Mouse (Mus musculus) adrenal gland, postnatal 4 days (tissue): Measurements from ENCODE around the gene Col8a2. TPM values are rescaled to one million over a fixed set of nuclear protein-coding genes. Genes with fewer than 3 reads are reported as not detected.

Source experiments
- DNase-seq, 2 experiments: peaks; one replicate each; pipeline ENCODE4 v3.0.0; 2021 to 2022; ENCODE audit warnings: low spot score in 2 of 2, mixed read lengths in 2 of 2
- total RNA-seq, 2 experiments: library from RNA; stranded (reverse); gene quantifications; 2 replicates each; pipeline ENCODE4 v1.2.3; 2021

Col8a2 gene
- total RNA-seq, 2 experiments from 2014 or later: 9.3 to 12.8 TPM

DNA sequence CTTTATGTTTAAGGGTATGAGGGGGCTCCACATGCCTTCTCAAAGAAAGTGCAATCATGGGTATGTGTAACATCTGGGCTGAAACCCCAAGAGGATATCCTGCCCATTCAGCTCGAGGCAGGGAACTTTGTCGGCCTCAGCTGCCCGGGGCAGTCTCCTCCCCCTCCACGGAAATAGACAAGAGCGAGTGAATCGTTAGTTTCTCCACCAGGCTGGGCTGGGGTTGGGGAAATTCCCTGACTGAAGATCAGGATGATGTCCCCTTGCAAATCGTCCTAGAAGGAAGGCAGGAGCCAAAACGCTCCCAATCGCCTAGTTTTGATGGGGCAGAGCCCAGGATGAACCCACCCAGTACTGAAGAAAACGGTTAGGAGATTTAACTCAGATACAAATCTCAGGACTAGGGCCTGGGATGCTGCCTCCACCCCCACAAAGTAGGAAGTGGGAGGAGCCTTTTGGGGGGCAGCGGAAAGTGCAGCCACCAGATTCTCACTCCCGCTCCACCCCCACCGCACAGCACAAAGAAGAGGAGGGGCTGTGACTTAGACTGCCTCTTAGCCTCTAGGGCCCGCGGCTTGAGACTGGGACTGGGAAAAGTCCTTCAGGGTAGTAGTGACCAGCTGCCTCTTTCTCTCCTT, 27.0 kb upstream of the Col8a2 start:
- peak in 1 of 2 experiments; percentile 50 for DNase-seq

DNA sequence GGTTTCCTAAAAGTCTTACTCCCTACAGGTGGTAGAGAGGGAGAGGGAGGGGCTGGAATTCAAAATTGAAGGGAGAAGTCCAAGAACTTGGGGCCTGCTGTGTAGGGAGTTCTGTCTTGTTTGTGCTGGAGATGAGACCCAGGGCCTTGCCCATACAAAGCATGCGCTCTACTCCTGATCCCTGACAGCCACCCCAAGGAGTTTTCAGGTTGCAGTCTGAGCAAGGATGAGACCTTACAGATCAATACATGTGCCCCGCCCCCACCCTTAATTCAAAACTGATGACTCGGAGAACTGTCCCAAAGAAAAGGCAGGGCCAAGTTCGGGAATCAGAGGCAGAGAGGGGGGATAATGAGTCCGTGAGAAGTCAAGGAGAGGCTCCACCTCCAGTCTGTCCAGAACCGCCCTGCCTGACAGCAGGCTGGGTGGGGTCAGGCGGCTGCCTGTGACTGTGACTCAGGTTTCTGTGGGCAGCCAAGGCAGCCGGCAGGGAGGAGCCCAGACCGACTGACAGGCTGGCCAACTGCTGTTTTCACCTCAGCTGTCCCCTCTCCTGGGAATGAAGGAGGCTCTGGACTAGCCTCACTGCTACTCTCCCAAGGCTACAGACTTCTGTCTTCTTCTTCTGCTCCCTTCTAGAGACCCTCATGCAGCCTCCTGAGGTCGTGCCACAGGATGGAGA, 25.9 kb upstream of the Col8a2 start:
- DNase-seq: peak; percentile 39 to 70

DNA sequence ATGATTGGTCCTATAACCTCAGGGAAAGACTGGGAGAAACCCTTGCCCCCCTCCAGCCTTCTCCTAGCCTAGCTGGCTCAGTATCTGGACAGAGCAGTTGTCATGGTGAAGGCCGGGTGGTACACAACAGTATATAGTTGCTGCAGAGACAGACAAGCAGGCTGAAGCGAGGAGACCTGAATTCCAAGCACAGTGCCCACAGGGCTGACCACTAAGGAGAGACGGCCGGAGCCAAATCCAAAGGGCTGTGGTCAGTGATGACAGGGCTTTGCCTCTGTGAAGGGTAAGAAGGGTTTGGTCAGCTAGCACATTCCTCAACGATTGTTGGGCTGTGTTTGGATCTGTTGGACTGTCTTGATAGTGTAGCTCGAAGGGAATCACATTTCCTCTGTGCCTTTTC, 25.3 kb upstream of the Col8a2 start:
- no peak for DNase-seq

DNA sequence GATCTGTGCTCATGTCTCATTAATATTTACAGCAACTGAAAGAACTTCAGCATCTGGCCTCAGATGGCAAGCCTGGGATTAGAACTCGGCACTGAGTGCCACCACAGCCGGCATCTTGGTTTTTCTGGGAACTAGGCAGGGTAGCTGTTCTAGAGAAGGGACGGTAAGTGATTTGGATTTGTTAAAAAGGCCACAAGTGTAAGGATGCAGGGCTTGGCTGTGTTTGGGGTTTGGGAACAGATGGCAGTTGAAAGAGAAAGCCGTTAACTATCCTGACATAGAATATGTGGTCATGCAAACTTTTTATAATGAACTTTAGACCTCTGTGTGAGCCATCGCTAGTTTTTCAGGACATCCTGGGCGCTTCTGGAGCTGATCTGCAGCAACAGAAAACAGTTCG, 24.9 kb upstream of the Col8a2 start:
- no peak for DNase-seq

DNA sequence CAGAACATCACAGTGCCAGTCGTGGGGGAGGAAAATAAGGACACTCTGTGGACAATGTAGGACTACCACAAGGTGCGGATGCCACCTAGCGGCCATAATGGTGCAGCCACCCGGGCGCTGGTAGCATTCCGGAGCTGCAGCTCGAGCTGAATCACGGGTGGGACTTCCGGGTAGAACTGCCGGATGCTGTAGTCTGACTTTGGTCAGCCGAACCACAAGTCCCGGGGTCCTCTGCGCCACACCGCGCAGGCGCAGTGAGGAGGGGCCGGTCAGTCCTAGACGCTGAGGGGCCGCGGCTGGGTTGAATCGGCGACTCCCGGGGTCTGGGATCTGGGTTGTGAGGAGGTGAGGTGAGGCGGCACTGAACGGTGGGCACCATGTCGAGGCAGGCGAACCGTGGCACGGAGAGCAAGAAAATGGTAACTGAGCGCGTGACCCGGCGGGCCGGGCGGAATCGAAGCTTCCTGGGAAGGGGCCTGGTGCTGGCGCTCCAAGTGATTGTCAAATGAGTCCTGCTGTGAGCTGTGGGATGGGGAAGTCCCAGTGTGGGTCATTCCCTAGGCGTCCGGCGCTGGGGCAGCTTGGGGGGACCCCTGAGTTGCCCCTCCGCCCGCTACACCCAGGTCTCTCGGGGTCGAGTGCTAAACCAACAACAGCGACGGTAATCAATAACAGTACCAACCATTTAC, 24.3 kb upstream of the Col8a2 start, which contains the start of gene Trappc3:
TSS of gene Trappc3 (plus strand) at position 207 of the 689 bp plus-strand sequence.
- DNase-seq: peak; percentile 97 to 99

DNA sequence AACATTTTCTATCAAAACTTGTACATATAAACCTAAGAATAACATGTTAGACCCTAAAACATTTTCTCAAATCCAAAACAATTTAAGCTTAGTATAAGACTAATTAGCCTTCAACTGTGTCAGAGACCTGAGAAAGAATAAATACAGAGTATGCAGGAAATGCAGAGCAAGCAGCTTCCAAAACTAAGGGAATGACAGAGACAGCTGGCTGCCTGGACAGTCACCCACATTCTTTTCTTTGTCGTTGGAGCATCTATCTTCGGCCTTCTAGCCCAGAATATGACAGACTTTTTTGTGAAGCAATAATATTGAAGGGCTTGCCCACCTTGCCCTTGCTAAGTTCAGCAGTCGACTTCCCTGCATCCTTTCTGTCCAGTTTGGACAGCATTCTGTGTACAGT, 17.3 kb upstream of the Col8a2 start:
- DNase-seq: no peak

DNA sequence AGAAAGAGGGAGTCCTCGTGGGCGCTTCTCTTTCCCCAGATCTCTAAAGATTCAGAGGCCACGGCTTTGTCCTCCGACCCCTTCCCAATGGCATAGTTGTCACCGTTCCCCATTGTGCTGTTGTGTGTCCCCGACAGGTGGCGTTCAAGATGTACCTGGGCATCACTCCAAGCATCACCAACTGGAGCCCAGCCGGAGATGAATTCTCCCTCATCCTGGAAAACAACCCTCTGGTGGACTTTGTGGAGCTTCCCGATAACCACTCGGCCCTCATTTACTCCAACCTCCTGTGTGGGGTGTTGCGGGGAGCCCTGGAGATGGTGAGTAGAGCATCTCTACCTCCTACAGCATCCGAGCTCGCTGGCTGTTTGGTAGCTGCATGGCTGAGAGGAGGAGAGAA, 12.8 kb upstream of the Col8a2 start:
- DNase-seq: no peak

DNA sequence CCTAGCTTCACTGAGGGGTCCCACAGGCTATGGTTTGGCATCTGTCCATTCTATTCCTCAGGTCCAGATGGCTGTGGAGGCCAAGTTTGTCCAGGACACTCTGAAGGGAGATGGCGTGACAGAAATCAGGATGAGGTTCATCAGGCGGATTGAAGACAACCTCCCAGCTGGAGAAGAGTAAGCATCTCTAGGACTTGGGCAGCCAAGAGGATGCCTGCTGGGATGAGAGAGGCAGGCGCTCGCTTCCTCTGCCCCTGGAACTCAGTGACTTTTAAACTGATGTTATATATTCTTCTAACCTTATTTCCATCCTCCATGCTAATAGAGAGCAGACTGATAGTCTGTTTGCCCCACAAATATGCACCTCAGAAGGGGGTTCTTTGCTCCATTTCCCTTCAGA, 11.5 kb upstream of the Col8a2 start:
- DNase-seq: no peak

DNA sequence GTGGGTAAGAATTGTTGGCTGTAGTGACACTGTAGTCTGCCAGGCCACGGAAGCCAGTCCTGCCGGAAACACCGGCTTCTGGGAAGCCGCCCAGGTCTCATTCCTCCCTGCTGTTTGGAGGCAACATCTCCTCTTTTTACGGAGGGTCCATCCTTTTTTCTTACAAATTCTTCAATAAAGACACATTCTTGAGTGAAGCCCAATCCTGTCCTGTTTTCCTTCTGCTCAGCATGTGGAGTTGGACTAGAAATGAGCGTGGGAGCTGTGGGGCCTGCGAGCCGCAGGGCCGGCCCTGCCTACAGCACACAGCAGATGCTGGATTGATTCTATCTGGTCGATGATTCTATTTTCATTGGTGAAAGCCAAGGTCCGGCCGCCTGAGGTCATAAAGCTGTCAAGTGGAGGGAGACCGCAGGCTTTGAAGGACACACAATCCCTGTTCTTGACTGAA, 10.9 kb upstream of the Col8a2 start:
- no peak for DNase-seq

DNA sequence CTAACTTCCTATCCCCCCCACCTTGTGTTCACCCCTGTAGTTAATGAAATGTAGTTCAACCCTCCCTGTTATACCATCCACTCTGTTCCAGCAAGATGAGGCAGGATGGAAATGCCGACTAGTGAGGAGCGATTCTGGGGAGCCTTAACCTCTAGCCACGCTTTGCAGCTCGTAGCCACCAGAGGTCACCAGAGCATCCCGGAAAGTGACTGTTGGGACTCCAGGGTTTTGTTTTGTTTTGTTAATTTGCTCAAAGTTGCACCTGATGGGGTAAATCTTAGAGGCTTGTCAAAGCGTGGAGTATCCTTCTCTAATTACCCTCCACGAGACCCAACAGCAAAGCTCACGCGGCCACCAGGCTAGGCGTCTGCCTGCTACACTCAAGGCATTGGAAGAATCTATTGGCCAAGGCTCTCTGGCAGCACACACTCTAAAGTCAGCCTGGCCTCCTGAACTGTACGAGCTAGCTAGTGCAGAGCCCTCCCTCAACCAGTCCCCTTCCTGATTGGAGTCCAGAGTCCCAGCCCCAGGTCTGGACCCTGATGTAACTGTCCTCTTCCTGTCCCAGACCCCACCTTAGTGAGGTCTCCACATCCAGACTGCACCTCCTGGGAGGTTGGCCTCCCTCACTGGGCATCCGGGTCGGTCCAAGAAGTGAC, 8.6 kb upstream of the Col8a2 start:
- DNase-seq: no peak

DNA sequence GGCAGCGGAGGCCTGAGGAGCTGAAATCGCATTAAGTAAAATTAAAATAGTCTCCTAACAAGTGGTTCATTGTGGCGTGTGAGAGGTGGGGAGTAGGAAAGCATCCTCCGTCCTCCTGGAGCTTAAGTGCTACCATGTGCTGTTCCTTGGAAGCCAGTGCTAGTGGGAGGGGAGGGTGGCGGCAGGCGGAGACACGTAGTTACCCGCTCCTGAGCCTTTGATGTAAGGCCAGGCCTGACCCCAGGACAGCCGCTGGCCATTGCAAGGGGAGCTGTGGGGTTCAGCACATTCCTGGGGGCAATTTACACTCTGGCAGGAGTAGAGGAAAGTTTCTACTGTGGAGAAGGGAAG, 8.1 kb upstream of the Col8a2 start:
- no peak for DNase-seq

DNA sequence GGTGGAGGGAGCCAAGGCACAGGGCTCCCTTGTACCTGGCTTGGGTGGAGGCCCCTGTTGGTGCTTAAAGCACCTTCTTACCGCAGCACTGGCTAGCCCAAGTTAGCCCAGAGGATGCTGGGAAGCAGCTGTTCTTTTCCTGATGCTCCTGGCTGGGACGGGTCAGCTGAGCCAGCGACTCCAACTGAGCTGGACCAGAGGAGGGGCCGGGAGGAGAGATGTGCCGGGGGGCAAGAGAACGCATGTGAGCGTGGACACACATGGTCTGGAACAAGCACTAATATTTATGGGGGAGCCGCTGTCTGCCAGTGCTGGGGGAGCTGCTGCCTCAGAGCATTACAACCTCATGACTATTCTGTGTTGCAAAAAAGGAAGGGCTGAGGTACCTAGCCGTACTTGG, 7.6 kb upstream of the Col8a2 start:
- DNase-seq: no peak

DNA sequence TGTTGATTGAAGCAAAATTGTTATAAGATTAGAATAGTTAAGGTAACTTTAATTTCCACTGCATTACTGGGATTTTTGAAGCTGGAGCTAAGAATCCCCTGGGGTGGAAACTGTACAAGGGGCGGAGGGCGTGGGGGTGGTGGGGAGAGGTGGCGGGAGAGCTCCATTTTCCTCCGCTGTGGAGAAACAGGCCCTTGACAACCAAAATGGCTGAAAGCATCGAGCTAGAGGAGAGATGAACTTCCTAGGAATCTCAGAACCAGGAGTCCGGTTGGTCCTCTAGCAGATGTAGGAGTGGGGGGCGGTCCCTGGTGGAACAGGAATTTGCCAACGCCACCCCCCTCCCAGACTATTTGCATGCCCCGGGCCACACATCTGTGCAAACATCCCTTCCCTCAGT, 4.9 kb upstream of the Col8a2 start:
- no peak for DNase-seq

DNA sequence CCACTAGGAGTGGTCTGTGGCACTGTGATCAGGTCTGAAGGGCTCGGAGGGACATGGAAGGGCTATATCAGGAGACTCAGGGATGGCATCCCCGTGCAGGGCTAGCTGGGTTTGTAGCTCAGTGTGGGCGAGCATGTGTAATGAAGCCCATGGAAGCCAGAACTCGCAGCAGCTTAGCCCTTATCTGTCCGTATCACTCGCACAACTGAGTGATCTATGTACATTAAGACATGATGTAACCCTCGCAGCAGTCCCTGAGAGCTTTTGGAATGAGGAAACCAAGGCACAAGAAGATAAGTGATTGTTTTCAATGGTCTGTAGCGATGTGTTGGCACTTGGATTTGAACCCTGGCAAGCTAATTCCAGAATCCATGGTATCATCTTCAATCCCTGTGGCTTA, 3.0 kb upstream of the Col8a2 start:
- no peak for DNase-seq

DNA sequence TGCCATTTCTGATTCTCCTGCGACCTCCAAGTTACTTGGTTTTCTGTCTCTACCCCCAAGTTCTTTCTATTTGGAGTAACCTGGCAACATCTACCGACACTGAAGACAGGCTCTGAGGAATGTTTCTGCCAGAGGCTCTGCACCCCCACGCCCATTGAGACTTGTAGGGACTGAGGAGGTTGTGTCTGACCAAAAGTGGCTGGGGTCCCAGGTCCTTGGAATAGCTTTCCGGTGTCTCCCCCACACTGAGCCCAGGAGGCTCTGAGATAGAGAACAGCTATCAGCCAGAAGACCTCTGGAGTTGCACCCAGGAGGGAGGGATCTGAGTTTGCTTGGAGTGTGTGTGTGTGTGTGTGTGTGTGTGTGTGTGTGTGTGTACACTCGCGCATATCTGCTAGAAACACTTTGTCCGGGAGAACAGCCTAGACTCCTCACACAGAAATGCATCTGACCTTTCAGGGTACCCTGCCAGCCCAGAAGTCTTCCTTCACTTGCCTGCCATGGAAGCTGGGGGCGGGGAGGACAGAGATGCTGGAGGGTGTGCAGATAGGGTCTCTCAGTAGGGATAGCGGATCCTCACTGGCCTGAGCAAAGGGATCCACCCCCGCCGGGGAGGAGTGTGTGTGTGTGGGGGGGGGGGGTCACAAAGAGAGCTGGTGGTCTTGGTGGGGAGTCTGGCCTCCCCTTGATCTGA, 856 bp downstream of the Col8a2 start:
- DNase-seq: no peak

DNA sequence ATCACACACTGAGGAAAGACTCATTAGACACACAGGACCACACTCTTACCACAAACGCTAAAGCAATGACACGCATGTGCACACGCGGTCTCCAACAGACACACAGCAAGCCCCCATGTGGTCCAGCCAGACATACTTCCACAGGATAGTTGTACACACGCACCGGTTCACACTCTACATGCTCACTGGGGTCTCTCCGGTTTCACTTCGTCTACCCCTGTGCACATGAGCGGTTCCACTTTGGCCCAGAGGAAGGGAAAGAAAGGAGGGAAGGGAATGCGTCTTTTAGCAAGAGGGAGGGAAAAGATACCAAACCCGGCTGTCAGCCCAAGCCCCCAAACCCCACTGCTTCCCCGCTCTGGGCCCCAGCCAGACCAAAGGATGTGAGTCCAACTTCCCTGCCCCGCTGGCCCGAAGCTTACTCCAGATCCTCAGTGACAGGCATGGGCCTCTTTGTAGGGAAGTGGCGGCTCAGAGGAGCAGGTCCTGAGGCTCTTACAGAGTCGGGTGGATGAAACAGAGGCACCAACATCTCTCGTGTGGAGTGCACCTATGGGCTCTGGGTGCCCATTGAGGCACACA, 1.6 kb downstream of the Col8a2 start:
- DNase-seq: no peak

DNA sequence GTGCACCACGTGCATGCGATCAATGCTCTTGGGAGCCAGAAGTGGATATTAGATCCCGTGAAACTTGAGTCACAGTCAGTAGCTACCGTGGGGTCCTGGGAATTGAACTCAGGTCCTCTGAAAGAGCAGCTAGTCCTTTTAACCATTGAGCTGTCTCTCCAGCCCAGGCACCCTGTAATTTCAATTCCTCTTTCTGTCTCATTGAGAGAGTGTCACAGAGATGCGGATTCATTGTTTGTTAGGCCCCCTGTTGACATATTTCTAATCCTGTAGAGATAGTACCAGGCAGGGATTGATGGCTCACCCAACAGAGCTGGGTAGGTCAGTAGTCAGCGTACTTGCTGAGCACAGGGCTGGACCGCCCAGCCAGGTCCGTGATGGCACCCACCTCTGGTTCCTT, 3.7 kb downstream of the Col8a2 start:
- DNase-seq: no peak

DNA sequence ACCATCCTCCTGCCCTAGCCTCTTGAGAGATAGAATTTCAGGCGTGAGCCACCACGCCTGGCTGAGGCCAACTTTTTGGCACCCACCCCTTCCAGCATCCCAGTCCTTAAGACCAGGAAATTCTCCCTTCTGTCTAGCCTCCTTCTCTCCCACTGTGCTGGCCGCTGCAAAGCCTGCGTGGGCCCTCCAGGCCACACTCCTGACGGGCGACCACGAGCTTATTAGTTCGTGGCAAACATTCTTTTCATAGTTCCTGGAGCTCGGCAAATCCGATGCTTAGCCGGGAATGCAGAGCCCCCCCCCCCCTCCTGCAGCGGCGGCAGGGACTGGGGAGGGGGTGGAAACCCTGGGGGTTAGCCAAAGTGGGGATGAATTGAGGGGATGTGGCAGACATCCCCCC, 4.6 kb downstream of the Col8a2 start:
- DNase-seq: no peak

DNA sequence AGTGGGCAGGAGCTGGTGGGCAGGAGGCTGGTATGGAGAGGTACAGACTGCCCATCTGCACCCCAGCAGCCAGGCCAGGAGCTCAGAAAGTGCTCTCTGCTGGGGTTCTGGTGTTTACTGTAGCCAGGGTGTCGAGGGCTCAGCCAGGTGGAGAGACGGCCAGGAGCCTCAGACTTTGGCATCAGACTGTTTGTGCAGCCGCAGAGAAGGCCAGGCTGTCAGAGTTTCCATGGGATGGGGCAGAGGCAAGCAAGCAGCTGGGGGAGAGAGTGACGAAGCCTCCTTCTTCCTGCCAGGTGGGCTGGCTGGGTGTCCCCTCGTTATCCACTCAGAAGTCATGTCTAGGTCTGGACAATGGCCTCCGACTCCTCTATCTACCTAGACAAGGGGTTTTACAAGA, 8.6 kb downstream of the Col8a2 start:
- DNase-seq: no peak

DNA sequence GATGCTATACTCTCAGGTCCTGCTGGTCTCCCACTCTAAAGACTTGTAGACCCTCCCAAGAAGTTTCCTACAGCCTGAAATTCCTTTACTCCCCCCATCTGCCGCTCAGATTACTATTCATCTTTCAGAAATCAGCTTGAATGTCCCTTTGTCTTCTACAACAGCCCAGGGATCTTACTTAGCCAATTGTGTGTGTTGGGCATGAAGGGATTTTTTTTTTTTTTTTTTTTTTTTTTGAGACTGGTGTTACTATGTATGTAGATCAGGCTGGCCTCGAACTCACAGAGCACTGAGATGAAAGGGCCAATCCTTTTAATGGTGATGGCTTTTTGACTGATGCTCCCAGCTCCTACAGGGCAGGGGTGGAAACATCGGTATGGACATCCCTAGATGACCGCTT, 9.3 kb downstream of the Col8a2 start:
- DNase-seq: no peak

DNA sequence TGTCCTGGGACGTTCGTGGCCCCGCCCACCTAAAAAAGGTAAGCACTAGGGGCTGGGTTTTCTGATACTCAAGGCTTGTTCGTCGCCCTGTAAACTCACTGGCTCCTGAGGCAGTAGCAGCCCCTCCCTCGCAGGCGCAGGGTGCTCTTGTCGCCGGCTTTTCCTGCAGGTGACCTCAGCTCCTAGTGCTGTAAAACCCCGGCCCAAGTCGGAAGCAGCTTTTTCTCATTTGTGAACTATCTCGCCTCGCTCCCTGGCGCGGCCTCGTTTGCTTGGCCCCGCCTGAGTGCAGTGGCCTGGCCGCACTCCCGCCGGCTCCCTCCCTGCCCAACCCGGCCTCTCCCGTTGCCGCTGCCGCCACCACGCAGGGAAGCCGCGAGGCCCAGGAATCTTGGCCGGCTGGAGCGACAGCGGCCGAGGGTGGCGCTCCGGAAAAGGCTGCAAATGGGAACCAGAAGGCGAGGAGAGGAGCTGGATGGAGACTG, 10.1 kb downstream of the Col8a2 start:
- peak in 1 of 2 experiments; percentile 38 for DNase-seq
